8 mouse cellular contexts compared by ENCODE assay signal in genomic region chr9:62560006-62560405, GRCm38 (mm10). TPM values are rescaled to one million over a fixed set of nuclear protein-coding genes. Genes with fewer than 3 reads are reported as not detected.
A peak's percentile ranks its signal among the peaks of the same experiment; 100 is the strongest.
DNase-seq lines count a peak whose midpoint lies in the region; ATAC-seq and TF ChIP-seq lines count a peak whose summit lies in the region.

No protein-coding gene starts in this region.

- TF ChIP-seq POLR2A in cerebellum, adult 2 months (IDR thresholded peaks at IDR 0.05; ENCODE audit: borderline replicate concordance, insufficient read depth, low read length) = peak; percentile 23; the same call in 1 of the 2 replicates

- peaks cover 19% of the 10 kb centered on the region for H3K4me1 ChIP-seq in cerebellum, adult 2 months (ENCODE audit: control insufficient read depth, insufficient read depth, low read length)
- H3K4me1 ChIP-seq in heart, embryonic 11.5 days (ENCODE audit: control insufficient read depth, insufficient read depth, low read length) = peaks cover 7% of the 10 kb centered on the region
- H3K4me1 ChIP-seq in neural tube, embryonic 15.5 days = peaks cover 4% of the 10 kb centered on the region; the same call in 1 of the 2 replicates
- H3K4me1 ChIP-seq in midbrain, embryonic 15.5 days = peaks cover 4% of the 10 kb centered on the region; the same call in 1 of the 2 replicates

- H3K4me3 ChIP-seq in layer of hippocampus, adult 2 months = no peak overlapping the region
- no peak overlapping the region for H3K4me3 ChIP-seq in cerebellum, adult 2 months (replicated peaks; ENCODE audit: insufficient read depth, low read depth, low read length)
- no peak overlapping the region for H3K4me3 ChIP-seq in heart, embryonic 11.5 days (ENCODE audit: low read depth, low read length)
- H3K4me3 ChIP-seq in neural tube, embryonic 15.5 days (replicated peaks) = no peak overlapping the region
- H3K4me3 ChIP-seq in midbrain, embryonic 15.5 days = no peak overlapping the region

- no peak overlapping the region for H3K9ac ChIP-seq in heart, embryonic 11.5 days (ENCODE audit: low read depth, low read length)
- no peak overlapping the region for H3K9ac ChIP-seq in neural tube, embryonic 15.5 days (replicated peaks)
- no peak overlapping the region for H3K9ac ChIP-seq in midbrain, embryonic 15.5 days

- peak overlapping the region; percentile 36; the same call in 1 of the 2 replicates for H3K27ac ChIP-seq in layer of hippocampus, adult 2 months
- H3K27ac ChIP-seq in cerebellum, adult 2 months (ENCODE audit: insufficient read depth, low read length) = peak overlapping the region; percentile 68
- H3K27ac ChIP-seq in heart, embryonic 11.5 days (ENCODE audit: low read depth, low read length) = no peak overlapping the region
- H3K27ac ChIP-seq in neural tube, embryonic 15.5 days (replicated peaks) = no peak overlapping the region
- no peak overlapping the region for H3K27ac ChIP-seq in midbrain, embryonic 15.5 days

- TF ChIP-seq CTCF in layer of hippocampus, adult 2 months (conservative IDR thresholded peaks at IDR 0.05) = no peak
- TF ChIP-seq CTCF in cerebellum, adult 2 months (IDR thresholded peaks at IDR 0.05; ENCODE audit: borderline replicate concordance, insufficient read depth, low read depth, low read length) = no peak

- H3K4me2 ChIP-seq in heart, embryonic 11.5 days = no peak overlapping the region
- no peak overlapping the region for H3K4me2 ChIP-seq in neural tube, embryonic 15.5 days
- no peak overlapping the region for H3K4me2 ChIP-seq in midbrain, embryonic 15.5 days

- H3K27me3 ChIP-seq in cerebellum, adult 2 months (ENCODE audit: control insufficient read depth, insufficient read depth, low read length) = no peaks in the 10 kb centered on the region
- no peaks in the 10 kb centered on the region for H3K27me3 ChIP-seq in heart, embryonic 11.5 days (ENCODE audit: control insufficient read depth, insufficient read depth, low read length)
- H3K27me3 ChIP-seq in neural tube, embryonic 15.5 days (replicated peaks) = no peaks in the 10 kb centered on the region
- no peaks in the 10 kb centered on the region for H3K27me3 ChIP-seq in midbrain, embryonic 15.5 days (replicated peaks)

- no peaks in the 10 kb centered on the region for H3K9me3 ChIP-seq in heart, embryonic 11.5 days (replicated peaks; ENCODE audit: control insufficient read depth, low read length)
- no peaks in the 10 kb centered on the region for H3K9me3 ChIP-seq in neural tube, embryonic 15.5 days (replicated peaks)
- no peaks in the 10 kb centered on the region for H3K9me3 ChIP-seq in midbrain, embryonic 15.5 days

- WGBS in cerebellum, adult 2 months = 8% methylated on average over 5 of the region's 5 CpGs
- WGBS in heart, embryonic 11.5 days (ENCODE audit: insufficient replicate concordance) = 46% methylated on average over 5 of the region's 5 CpGs
- 66% methylated on average over 5 of the region's 5 CpGs for whole genome bisulfite sequencing in neural tube, embryonic 15.5 days
- 63% methylated on average over 5 of the region's 5 CpGs for WGBS in midbrain, embryonic 15.5 days

- ATAC-seq in heart, embryonic 11.5 days (replicated peaks; ENCODE audit: insufficient number of reproducible peaks, low FRiP score, low TSS enrichment) = 0 out of 2 replicates have a peak, but pooled peaks have one; percentile 39
- no peak for ATAC-seq in neural tube, embryonic 15.5 days (ENCODE audit: low FRiP score)
- no peak for ATAC-seq in midbrain, embryonic 15.5 days (replicated peaks)

- DNase-seq in layer of hippocampus, adult 2 months (ENCODE audit: low spot score in 2 of 2) = peak in 1 of 2 experiments; percentile 48
- no peak for DNase-seq in layer of hippocampus, adult 8-10 months (ENCODE audit: low spot score in 2 of 2)
- DNase-seq in cerebellum, adult 2 months = peak; percentile 81 to 93
- DNase-seq in kidney, postnatal 14 days = peak; percentile 90
- DNase-seq in right cerebral cortex, postnatal 36 days (ENCODE audit: low spot score in 2 of 2) = peak; percentile 59 to 69

- H3K36me3 ChIP-seq in heart, embryonic 11.5 days (ENCODE audit: control insufficient read depth, insufficient read depth, low read length) = no peaks in the 10 kb centered on the region
- no peaks in the 10 kb centered on the region for H3K36me3 ChIP-seq in neural tube, embryonic 15.5 days
- no peaks in the 10 kb centered on the region for H3K36me3 ChIP-seq in midbrain, embryonic 15.5 days (replicated peaks)

RNA-seq across cellular contexts. Expression of gene Coro2b, which starts 23.2 kb away (rescaled TPM):
- total RNA-seq in layer of hippocampus, adult 2 months (2021) = 100 to 1,000 TPM; 226 to 243 TPM
- 100 to 1,000 TPM; 201 to 245 (median 216) TPM for total RNA-seq in layer of hippocampus, adult 8-10 months (2022)
- polyA plus RNA-seq in cerebellum, adult 2 months (2012; rRNA removed) = 210 and 244 TPM in 2 replicates
- 3.7 TPM in 2 replicates for polyA plus RNA-seq in heart, embryonic 11.5 days (2014; fragmentation: Nextera tagmentation; extraction: Ambion mirVana)
- 34.3 and 38.2 TPM in 2 replicates for polyA plus RNA-seq in neural tube, embryonic 15.5 days (2015; fragmentation: Nextera tagmentation; extraction: Ambion mirVana)
- polyA plus RNA-seq in midbrain, embryonic 15.5 days (2015; fragmentation: Nextera tagmentation; extraction: Ambion mirVana) = 34.7 and 35.1 TPM in 2 replicates

Comparison
In these comparisons a context has a peak if more than half of its experiments do, and no peak if none do; other contexts are left out.
1. DNase-seq: peak in cerebellum, adult 2 months (2 of 2), kidney, postnatal 14 days (single experiment) and right cerebral cortex, postnatal 36 days (2 of 2); none in layer of hippocampus, adult 8-10 months (0 of 2).
2. H3K27ac ChIP-seq: peak in layer of hippocampus, adult 2 months (single experiment) and cerebellum, adult 2 months (single experiment); none in heart, embryonic 11.5 days (single experiment), neural tube, embryonic 15.5 days (single experiment) and midbrain, embryonic 15.5 days (single experiment).